Mouse (Mus musculus): ENCODE measurements around the gene Hist1h2ad. TPM values are rescaled to one million over a fixed set of nuclear protein-coding genes. Genes with fewer than 3 reads are reported as not detected.
"Not testable (repeated sequence)": the region's sequence is repeated elsewhere in the genome, so short reads cannot be mapped to it uniquely, and the experiment has no call there.

The Hist1h2ad gene
- polyA plus RNA-seq, 1 experiment from 2014 or later = 2.6 TPM

DNA sequence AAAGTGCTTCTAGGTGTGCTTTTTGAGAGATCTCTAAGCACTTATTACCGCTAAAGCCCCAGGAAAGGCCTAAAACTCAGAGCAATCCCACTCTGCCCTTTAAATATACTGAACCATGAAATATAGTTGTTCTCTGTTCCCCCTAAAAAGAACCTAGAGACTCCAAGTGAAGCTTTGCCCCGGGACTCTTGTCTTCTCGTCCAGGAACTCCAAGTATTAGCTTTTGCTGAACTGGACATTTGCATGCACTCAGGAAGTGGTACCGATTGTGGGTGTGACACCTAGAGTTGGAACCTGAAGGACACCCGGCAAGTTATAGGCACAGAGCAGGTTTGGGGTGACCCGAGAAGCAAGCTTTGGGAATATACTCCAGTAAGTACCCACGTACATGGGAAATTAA, 17.0 kb downstream of the Hist1h2ad start:
- Histone ChIP-seq H3K4me3 (ENCODE audit: low read depth, low read length) (no peak overlapping the region), H3K4me1 (ENCODE audit: insufficient read depth) (peaks cover 35% of the 10 kb centered on the region)

DNA sequence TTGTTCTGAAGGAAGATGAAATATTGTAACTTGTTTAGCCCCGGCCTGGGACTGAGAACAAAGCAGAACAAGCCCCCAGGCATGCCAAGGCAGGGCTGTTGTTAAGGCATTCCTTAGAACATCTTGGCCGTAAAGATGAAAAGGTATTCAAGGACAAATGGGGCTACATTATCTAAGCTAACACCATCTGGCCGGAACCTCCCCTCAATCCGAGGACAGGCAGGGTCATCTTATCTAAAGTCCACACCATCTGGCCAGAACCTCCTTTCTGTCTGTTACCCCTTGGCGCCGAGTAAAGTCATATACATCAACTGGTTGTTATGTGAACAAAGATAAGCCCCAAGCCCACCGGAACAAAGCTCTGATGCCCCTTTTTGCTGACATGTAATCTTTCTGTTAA, 17.7 kb downstream of the Hist1h2ad start:
- H3K27ac ChIP-seq (ENCODE audit: low read depth); H3K4me2 ChIP-seq (ENCODE audit: low read depth, low read length); DNase-seq; H3K4me3 ChIP-seq (ENCODE audit: low read depth, low read length); H3K36me3 ChIP-seq (replicated peaks; ENCODE audit: insufficient read depth, low read length); H3K27me3 ChIP-seq (ENCODE audit: insufficient read depth, low read length); H3K9ac ChIP-seq (replicated peaks); ATAC-seq; H3K9me3 ChIP-seq (ENCODE audit: low read length): not testable (repeated sequence)
- WGBS (ENCODE audit: insufficient replicate concordance) = 65% methylated on average over 7 of the region's 7 CpGs
- H3K4me1 ChIP-seq (ENCODE audit: insufficient read depth) = peaks cover 33% of the 10 kb centered on the region

More for the DNA sequence above, 17.0 kb downstream of the Hist1h2ad start:
- Histone ChIP-seq H3K9me3 (ENCODE audit: low read length) (no peaks in the 10 kb centered on the region), H3K27me3 (ENCODE audit: insufficient read depth, low read length) (no peaks in the 10 kb centered on the region), H3K36me3 (replicated peaks; ENCODE audit: insufficient read depth, low read length) (no peaks in the 10 kb centered on the region), H3K9ac (replicated peaks) (no peak overlapping the region), H3K4me2 (ENCODE audit: low read depth, low read length) (no peak overlapping the region), H3K27ac (ENCODE audit: low read depth) (no peak overlapping the region)
- ATAC-seq (no peak), DNase-seq (no peak)
- WGBS (ENCODE audit: insufficient replicate concordance) = 86% methylated on average over 7 of the region's 7 CpGs
- no peak for TF ChIP-seq EP300 (IDR thresholded peaks at IDR 0.05; ENCODE audit: low read depth)

GRCm38 (mm10) chr13:23592614-23593013, 18.4 kb downstream of the Hist1h2ad start:
- Histone ChIP-seq H3K9me3 (ENCODE audit: low read length) (no peaks in the 10 kb centered on the region), H3K4me2 (ENCODE audit: low read depth, low read length) (no peak overlapping the region), H3K4me1 (ENCODE audit: insufficient read depth) (peaks cover 35% of the 10 kb centered on the region), H3K4me3 (ENCODE audit: low read depth, low read length) (no peak overlapping the region), H3K27me3 (ENCODE audit: insufficient read depth, low read length) (no peaks in the 10 kb centered on the region), H3K9ac (replicated peaks) (no peak overlapping the region), H3K36me3 (replicated peaks; ENCODE audit: insufficient read depth, low read length) (no peaks in the 10 kb centered on the region), H3K27ac (ENCODE audit: low read depth) (peak overlapping the region; percentile 78)
- 75% methylated on average over 7 of the region's 7 CpGs for WGBS (ENCODE audit: insufficient replicate concordance)
- TF ChIP-seq EP300 (IDR thresholded peaks at IDR 0.05; ENCODE audit: low read depth) (no peak), CTCF (IDR thresholded peaks at IDR 0.05; ENCODE audit: low read depth) (no peak)
- no peak for DNase-seq
- no peak for ATAC-seq

GRCm38 (mm10) chr13:23593051-23593770, 19.0 kb downstream of the Hist1h2ad start:
- Histone ChIP-seq H3K4me2 (ENCODE audit: low read depth, low read length) (peak overlapping the region; percentile 24), H3K36me3 (replicated peaks; ENCODE audit: insufficient read depth, low read length) (no peaks in the 10 kb centered on the region), H3K4me1 (ENCODE audit: insufficient read depth) (peaks cover 35% of the 10 kb centered on the region), H3K27ac (ENCODE audit: low read depth) (peak overlapping the region; percentile 78), H3K9me3 (ENCODE audit: low read length) (no peaks in the 10 kb centered on the region), H3K9ac (replicated peaks) (0 out of 2 replicates have a peak overlapping the region, but pooled peaks have one; percentile 42), H3K4me3 (ENCODE audit: low read depth, low read length) (no peak overlapping the region), H3K27me3 (ENCODE audit: insufficient read depth, low read length) (no peaks in the 10 kb centered on the region)
- WGBS (ENCODE audit: insufficient replicate concordance) = 19% methylated on average over 5 of the region's 5 CpGs
- DNase-seq = no peak
- ATAC-seq = no peak
- no peak for TF ChIP-seq EP300 (IDR thresholded peaks at IDR 0.05; ENCODE audit: low read depth)
- no peak for TF ChIP-seq CTCF (IDR thresholded peaks at IDR 0.05; ENCODE audit: low read depth)

GRCm38 (mm10) chr13:23595185-23595584, 21.0 kb downstream of the Hist1h2ad start:
- Histone ChIP-seq H3K27ac (ENCODE audit: low read depth) (peak overlapping the region; percentile 84), H3K9me3 (ENCODE audit: low read length) (no peaks in the 10 kb centered on the region), H3K4me2 (ENCODE audit: low read depth, low read length) (peak overlapping the region; percentile 47), H3K36me3 (replicated peaks; ENCODE audit: insufficient read depth, low read length) (no peaks in the 10 kb centered on the region), H3K27me3 (ENCODE audit: insufficient read depth, low read length) (no peaks in the 10 kb centered on the region), H3K4me1 (ENCODE audit: insufficient read depth) (peaks cover 30% of the 10 kb centered on the region), H3K9ac (replicated peaks) (peak overlapping the region; percentile 54), H3K4me3 (ENCODE audit: low read depth, low read length) (no peak overlapping the region)
- DNase-seq (no peak), ATAC-seq (no peak)
- 54% methylated on average over 2 of the region's 2 CpGs for whole genome bisulfite sequencing (ENCODE audit: insufficient replicate concordance)
- TF ChIP-seq EP300 (IDR thresholded peaks at IDR 0.05; ENCODE audit: low read depth) (no peak), CTCF (IDR thresholded peaks at IDR 0.05; ENCODE audit: low read depth) (no peak)

GRCm38 (mm10) chr13:23595622-23596372, 21.6 kb downstream of the Hist1h2ad start:
- TF ChIP-seq EP300 (IDR thresholded peaks at IDR 0.05; ENCODE audit: low read depth) (peak; percentile 92), CTCF (IDR thresholded peaks at IDR 0.05; ENCODE audit: low read depth) (no peak)
- H3K4me3 ChIP-seq (ENCODE audit: low read depth, low read length) = no peak overlapping the region
- ATAC-seq = peak; percentile 97
- DNase-seq = peak; percentile 40
- 60% methylated on average over 7 of the region's 7 CpGs for WGBS (ENCODE audit: insufficient replicate concordance)
- H3K9me3 ChIP-seq (ENCODE audit: low read length) = no peaks in the 10 kb centered on the region
- no peaks in the 10 kb centered on the region for H3K27me3 ChIP-seq (ENCODE audit: insufficient read depth, low read length)
- H3K36me3 ChIP-seq (replicated peaks; ENCODE audit: insufficient read depth, low read length) = no peaks in the 10 kb centered on the region
- H3K4me2 ChIP-seq (ENCODE audit: low read depth, low read length) = peak overlapping the region; percentile 47
- peak overlapping the region; percentile 84 for H3K27ac ChIP-seq (ENCODE audit: low read depth)
- peaks cover 30% of the 10 kb centered on the region for H3K4me1 ChIP-seq (ENCODE audit: insufficient read depth)
- H3K9ac ChIP-seq (replicated peaks) = peak overlapping the region; percentile 54
